Mouse (Mus musculus) heart, postnatal 25 days (tissue): ENCODE measurements around the gene Tnfrsf21. TPM values are rescaled to one million over a fixed set of nuclear protein-coding genes. Genes with fewer than 3 reads are reported as not detected.

Experiments used
- DNase-seq: peaks from one replicate; pipeline ENCODE4 v3.0.0; 2022; ENCODE audit warnings: low spot score
- intact Hi-C: fragments of 180-260 bp; cut with DNase I; formaldehyde crosslinking; loops from one replicate; pipeline ENCODE4 v1.15.1; 2025
- total RNA-seq, 2 experiments: library from RNA; stranded (reverse); gene quantifications; 2 replicates each; pipeline ENCODE4 v1.2.3; 2021

Tnfrsf21 gene
- total RNA-seq, 2 experiments from 2014 or later, result 9.8 to 13.5 TPM

DNA sequence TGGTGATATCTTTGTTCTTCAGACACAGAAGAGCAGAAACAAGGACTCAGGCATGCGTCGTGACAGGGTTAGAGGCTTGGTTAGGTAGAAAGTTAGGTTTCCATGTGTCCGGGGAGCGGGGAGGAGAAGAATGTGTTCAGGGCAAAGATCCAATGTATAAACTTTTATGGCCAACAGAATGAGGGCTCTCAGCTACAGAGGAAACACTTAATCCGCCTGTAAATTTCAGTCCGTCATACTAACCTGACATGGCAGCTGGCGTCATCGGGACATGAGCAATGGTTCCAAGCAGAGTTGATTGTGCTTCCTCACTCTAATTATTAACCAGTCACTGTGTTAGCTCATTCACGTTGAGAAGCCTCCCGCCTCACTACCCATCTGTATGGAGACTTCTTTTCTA lies 100.4 kb downstream of the Tnfrsf21 start:
- intact Hi-C loops, result no loop called here
- DNase-seq, result no peak

DNA sequence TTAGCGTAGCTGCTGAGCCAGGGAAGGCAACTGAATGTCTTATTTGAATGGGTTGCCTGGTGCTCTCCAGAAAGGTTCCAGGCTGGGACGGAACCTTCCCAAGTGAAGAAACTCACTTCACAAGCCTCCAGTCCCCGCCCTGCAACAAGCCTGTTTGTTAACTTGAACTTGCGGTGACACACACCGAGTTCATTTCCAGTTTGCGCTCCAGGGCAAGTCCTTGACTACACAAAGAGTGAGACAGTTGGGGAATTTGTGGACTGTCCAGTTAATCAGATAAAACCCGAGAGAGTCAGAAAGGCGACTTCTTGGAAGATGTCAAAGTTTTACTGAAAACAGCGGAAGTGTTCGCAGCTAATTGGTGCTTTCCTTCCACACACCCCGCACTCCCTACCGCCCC lies 103.1 kb downstream of the Tnfrsf21 start:
- DNase-seq, result no peak
- intact Hi-C loops, result no loop called here

DNA sequence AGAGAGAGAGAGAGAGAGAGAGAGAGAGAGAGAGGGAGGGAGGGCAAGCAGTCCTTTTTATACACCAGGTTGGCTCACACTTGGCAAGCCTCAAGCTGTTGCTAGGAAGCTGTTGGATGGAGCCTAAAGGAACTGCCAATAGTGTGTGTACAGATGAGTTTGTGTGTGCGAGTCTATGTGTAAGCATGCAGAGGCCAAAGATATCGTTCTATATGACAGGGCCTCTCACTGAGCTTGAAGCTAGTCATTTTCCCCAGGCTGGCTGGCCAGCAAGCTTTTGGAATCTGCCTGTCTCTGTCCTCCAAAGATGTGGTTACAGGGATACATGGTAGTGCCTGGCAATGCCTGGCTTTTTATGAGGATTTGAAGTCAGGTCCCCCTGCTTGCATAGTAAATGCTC lies 104.7 kb downstream of the Tnfrsf21 start:
- intact Hi-C loops, result no loop called here
- DNase-seq, result no peak

DNA sequence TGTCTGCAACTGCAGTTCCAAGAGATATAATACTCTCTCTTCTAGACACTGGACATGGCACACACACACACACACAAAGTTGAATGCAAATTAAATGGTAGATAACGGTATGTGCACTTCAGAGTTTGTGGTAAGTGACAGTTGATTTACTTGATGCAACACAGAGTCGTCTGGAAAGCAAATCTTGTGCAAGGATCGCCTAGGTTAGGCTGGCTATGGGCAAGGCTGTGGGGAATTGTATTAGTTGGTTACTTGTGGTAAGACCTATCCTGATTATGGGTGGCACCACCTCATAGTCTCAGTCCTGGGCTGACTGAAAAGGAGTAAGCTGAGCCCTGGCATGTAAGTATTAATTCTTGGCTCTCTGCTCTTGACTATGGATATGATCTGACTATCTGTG lies 112.0 kb downstream of the Tnfrsf21 start:
- DNase-seq, result no peak
- intact Hi-C loops, result no loop called here

DNA sequence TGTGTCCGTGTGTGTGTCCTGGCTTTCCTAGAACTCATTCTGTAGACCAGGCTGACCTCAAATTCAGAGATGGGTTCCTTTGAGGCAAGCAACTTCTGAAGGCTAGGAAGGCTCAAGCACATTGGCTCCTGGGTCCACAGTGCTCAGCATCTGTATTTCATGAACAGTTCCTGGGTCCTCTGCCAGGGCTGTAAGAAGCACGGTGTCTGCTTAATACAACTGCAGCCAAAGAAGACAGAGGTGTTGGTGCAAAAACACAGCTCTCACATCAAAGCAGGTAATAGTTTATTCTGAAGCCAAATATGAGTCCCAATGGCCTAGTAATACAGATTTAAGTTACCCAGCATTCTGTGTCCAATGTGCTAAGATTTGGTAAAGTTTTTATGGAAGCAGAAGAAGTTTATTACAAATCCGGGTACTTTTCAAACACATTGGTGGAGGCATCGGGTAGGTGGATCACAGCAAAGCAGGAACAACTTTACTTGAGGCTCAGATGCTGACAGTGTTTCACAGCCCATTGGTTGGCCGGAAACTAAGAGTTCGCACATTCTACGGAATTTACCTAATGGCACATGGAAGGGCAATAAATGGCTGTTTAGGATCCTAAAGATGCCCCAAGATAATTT lies 112.7 kb downstream of the Tnfrsf21 start:
- intact Hi-C loops, result no loop called here
- no peak for DNase-seq

DNA sequence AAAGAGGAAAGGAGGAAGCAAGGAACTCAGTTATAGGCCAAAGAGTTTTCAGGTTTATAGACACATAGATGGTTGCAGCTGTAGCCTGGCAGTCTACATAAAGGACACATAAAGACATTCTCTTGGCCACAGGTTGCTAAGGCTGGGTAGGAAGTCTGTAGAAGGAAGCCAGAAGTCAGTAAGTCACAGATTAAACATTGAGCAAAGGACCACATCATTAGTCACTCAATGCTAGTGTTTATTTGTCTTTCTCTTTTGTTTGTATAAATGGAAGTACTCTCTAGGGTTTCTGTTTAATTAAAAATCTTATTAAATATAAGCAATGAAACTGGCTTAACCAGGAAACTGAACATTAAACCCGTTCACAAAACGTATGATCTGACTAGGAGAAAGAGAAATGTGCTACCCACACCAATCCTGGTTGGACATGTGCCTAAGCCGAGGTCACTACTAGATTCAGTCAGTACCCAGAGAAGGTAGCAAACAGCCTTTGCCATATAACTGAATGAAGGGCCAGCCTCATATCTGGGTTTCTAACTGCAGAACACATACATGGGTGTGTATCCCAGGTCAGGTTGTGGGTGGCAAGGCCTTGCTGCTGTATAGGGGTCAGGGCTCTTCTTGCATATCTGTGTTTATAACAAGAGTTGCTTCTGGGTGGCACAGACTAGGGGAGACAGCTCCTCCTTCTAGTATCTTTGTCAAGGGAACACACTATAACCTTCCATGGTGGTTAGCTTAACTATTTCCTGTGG lies 113.9 kb downstream of the Tnfrsf21 start:
- intact Hi-C loops, result no loop called here
- DNase-seq, result no peak

DNA sequence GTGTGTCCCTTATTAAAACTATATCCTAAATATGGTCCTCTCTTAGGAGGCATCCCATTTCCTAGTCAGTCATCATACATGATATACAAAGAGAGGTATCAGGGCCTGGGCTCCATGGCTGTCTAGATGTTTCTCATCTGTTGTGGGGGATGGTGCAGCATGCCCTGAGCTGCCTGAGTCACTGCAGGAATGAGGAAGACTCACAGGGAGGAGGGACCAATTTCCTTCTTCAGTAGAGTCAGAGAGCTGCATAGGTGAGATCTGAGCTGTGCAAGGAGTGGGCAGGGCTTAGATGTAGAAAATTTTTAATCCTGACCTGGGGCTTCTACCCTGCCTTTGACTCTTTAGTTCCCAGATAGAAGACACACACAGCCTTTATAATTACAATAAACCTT lies 114.5 kb downstream of the Tnfrsf21 start:
- DNase-seq, result no peak
- intact Hi-C loops, result no loop called here

DNA sequence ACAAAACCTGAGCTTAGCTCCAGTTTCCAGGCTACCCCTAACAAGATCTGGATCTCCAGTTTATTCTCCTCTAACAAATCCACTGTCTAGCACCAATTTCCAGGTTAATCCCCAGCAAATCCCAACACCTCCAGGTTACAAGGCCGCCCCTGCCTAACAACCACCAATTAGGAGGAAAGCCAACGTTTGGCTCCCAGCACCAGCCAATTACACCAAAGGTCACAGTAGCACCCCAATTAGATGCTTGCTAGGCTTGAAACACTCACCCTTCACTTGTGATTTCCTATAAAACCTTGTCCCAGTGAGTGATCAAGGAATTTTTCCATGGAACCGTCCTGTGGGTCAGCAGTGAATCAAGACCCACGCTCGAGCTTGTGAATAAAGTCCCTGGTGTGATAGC lies 116.1 kb downstream of the Tnfrsf21 start:
- DNase-seq, result no peak
- intact Hi-C loops, result no loop called here

DNA sequence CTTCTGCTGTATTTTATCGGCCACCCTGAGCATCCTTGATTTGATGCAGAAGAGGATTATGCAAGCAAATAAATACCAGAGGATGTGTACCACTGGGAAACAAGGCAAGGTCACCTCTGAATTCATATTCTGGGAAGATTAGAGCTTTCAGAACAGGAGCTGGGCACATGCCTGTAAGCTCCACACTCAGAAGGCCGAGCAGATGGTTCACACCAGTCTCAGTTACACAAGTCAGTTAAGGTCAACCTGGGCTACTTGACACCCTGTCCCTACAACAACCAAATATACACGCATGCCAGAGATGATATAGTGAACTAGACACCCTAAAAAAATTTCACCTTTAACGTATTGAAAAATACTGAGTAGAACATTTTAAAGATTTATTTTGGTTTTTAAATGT lies 116.8 kb downstream of the Tnfrsf21 start:
- intact Hi-C loops, result no loop called here
- DNase-seq, result no peak

DNA sequence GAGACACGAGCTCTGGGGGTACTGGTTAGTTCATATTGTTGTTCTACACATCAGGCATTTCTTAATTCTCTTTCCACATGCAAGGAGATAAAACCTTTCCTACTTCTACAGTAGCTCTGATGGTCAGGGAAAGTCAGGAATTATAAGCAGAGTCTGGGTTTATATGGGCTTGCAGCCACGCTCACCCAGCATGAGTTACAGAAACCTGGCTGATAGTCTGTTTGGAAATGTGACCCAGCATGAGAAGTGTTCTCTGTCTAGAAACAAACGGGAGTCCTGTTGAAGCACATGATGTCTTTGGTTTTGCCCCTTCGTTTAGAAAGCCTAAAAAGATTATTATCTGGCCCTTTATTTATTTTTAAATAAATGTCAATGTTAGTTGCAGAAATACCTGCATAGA lies 118.6 kb downstream of the Tnfrsf21 start:
- DNase-seq, result no peak
- intact Hi-C loops, result no loop called here

DNA sequence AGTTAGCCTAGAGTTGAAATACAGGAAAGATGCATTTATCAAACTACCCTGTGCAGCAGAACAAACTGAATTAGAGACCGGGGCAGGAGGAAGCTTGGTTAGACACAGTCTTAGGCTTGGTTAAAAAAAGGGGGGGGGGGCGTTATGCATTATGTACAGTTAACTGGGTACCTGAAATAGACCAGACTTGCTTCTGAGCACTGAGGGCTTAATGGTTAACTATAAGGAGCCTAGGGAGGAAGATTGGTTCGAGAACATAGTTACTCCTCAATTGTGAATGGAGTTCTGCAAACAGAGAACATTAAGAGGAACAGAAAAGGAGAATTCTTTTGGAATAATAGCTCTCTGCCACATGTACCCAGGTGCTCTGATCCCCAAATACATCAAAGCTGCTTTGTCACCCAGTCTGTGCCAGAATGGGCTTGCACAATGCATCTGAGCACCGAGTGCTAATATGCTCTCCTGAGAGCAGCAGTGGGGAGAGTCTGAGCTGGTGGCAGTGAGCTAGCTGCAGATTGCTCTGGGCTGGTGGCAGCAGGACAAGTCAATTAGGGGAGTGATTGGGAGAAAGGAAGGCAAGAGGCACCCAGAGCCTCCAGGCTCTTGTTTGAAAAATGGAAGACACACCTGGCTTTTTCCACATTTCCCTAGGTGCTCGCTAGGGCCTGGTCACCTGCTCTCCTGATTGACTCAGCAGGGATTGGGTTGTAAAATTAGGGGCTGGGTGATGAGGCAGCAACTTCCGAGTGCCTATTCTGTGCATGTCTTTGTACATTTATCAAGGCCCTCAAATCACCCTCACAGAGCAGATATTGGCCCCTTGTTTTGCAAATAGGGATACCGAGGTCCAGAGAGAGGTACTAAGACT lies 119.3 kb downstream of the Tnfrsf21 start:
- DNase-seq, result no peak
- intact Hi-C loops, result no loop called here

DNA sequence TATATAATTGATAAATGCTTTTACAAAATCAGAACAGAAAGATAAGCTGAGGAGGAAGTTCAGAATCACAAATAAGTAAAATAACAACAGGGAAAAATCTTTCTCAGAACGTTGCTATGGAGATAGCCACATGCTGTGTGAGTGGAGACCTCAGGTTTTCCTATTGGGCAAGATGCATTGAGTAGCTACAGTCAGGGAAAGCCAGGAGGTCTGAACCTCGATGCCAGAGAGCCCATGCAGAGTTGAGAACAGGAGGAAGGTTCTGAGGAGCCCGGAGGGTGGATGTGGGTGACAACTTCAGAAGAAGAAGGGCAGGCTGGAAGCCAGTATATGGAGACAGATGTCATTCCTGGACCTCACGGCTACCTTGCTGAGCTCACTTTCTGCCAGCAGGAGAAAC lies 120.4 kb downstream of the Tnfrsf21 start:
- DNase-seq, result no peak
- intact Hi-C loops, result no loop called here

DNA sequence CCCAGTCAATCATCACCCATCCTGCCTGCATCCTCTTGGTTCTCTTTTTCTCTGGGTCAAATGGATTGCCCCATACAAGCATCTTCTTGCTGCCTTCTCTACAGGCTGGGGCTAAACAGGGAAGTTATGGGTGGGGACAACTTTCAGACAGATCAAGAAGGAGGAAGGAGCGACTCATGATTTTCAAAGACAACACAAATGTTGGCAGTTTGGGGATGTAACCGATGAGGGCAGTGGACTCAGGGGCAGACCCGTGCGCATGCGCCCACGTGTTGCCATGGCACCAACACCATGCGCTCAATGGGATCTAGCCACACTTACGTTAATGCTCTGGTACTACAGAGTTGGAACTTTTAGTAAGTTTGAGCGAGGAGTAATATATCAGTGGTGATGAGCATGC lies 121.5 kb downstream of the Tnfrsf21 start:
- intact Hi-C loops, result no loop called here
- DNase-seq, result peak; percentile 29

DNA sequence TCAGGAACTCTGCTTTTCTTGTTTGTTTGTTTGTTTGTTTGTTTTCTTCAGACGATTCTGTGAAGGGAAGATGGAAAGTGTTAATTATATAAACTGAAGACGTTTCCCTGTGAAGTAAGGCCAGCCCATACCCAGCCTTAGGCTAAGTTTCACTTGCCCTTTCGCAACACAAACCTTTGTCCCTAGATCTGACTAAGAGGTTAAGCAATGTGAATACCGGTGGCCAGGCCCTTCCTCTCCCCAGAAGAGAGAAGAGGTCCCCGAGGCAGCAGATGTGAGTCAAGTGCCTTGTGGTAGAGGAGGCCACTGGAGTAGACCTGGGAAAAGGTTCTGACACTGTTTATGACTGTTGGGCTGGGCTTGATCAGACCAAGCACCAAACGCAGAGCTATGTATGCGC lies 122.0 kb downstream of the Tnfrsf21 start:
- intact Hi-C loops, result no loop called here
- no peak for DNase-seq

Other genes with a start within 250 kb of the Tnfrsf21 start
- gene Cd2ap, start 139.9 kb upstream of the Tnfrsf21 start, total RNA-seq, result 10 to 100 TPM; 21.4 to 22.4 TPM